Mouse (Mus musculus) urinary bladder, adult 18-20 months (tissue): Measurements from ENCODE around the gene Uhrf2.
"Not testable (repeated sequence)": the region's sequence is repeated elsewhere in the genome, so short reads cannot be mapped to it uniquely, and the experiment has no call there.

Experiments used
- DNase-seq, 2 experiments: peaks; one replicate each; pipeline ENCODE4 v3.0.0; 2022; ENCODE audit warnings: low spot score in 2 of 2, mixed read lengths in 2 of 2

The Uhrf2 gene

DNA sequence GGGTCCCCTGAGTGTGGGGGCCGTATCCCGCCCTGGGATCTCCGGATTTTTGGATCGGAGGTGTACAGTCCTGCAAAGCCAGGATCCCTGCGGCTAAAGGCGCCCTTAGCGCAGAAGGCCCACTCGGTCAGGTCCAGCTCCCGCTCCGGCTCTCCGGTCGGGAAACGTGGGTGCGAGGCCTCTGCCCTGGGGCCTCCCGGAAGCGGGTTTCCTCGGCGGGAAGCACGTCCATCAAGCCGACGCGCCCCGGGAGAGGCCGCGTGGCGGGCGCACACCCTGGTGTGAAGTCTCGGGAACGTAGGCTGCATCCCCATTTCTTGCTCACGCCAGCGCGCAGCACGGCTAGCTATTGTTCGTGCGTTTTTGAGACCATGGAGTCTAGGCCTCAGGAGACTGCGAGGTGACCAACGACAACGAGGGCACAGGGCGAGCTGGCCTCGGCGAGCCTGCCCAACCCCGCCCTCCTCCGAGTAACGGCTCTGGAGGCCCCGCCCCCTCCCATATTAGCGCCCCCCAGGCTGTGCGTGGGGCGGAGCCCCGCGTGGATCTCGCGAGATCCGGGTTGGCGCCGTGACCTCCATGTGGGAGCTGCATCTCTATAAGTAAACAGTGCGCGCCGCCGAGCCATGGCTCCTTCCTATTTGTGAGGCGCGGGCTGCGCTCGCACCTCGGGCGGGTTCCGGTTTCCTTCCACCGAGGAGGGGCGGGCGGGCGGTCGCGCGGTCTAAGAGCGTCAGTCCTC lies at the start of gene Uhrf2:
Uhrf2 (plus strand) TSS at position 620 of the 742 bp plus-strand sequence.
- DNase-seq: peak; percentile 93 to 94

DNA sequence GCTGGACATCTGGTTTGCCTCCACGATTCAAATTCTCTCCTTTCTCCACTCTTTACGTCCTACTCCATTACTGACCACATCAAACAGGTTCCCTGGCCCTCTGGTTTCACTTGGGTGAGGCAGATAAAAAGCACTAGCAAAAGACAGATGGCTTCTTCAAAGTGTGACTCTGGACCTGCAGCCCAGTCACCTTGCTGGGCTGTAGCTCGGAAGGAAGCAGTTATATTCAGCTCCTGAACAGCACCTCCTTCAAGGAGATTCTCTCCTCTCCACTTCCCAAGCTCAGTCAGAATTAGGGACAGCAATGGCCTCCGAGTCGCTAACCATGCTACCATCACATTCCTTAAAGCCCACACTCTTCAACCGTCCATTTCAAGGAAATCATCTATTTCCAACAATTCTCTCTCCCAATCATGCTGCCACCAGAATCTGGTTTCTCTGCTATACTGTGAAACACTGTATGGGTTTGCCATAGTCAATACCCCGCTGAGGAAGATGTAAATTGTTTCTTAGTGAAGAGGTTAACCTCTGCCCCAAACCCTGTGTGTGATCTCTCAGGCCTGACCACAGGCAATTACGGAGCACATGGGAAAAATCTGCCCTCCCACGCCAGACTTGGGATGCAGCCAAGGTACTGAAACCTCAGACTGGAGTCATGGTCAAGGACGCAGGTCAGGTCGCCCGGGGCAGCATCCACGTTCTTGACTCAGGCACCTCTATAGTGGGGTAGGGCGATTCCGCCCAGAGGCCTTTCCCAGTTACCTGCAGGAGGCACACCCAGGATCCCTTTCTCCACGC lies 45.9 kb upstream of the Uhrf2 start:
- no peak for DNase-seq

GRCm38 (mm10) chr19:29986464-29987091 lies 43.7 kb upstream of the Uhrf2 start:
- no peak for DNase-seq

- no peak for DNase-seq
These were observed 29.6 kb upstream of the Uhrf2 start for GRCm38 (mm10) chr19:30000406-30001365.

DNA sequence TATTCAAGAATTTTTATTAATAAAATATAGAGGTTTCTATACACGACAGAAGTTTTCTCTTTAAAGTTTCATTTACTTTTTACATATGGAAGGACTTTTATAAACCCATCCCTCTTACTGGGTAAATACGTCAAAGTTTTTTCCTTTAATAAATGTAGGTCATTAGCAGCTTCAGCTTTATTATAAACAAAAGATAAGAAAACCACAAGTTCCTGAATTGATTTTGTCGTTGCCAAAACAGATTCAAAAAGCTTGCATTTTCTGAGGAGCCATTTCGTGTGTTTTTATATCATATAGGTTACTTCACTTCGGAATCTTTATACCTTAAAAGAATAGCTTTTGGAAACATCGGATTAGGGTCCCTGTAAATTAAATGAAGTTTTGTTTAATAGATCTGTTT lies 28.8 kb upstream of the Uhrf2 start:
- DNase-seq: no peak

- DNase-seq: no peak
These were observed 26.7 kb upstream of the Uhrf2 start, which contains the start of gene Trpd52l3 for GRCm38 (mm10) chr19:30003621-30004020. TSS of gene Trpd52l3 (plus strand) at chr19:30003790.

- DNase-seq: no peak
These were observed 23.9 kb upstream of the Uhrf2 start for GRCm38 (mm10) chr19:30006371-30006770.

GRCm38 (mm10) chr19:30010520-30011296 lies 19.6 kb upstream of the Uhrf2 start:
- DNase-seq: no peak

DNA sequence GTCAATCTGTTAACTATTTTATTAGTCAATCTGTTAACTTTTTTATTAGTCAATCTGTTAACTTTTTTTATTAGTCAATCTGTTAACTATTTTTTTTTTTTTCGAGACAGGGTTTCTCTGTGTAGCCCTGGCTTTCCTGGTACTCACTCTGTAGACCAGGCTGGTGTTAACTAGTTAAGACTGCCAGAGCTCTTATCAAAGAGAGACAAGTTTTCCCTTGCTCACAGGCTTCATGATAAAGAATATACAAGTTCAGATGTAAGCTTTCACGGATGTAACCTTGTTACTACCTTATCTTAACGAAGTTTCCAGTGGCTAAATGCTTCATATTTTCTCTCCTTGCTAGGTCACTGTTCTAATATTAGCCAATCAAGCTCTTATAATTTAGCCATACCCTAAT lies 16.0 kb upstream of the Uhrf2 start:
- no peak for DNase-seq

GRCm38 (mm10) chr19:30016156-30016555 lies 14.2 kb upstream of the Uhrf2 start:
- no peak for DNase-seq

GRCm38 (mm10) chr19:30023419-30023818 lies 6.9 kb upstream of the Uhrf2 start:
- not testable (repeated sequence) for DNase-seq

GRCm38 (mm10) chr19:30029002-30029710 lies 1.2 kb upstream of the Uhrf2 start:
- DNase-seq: no peak

DNA sequence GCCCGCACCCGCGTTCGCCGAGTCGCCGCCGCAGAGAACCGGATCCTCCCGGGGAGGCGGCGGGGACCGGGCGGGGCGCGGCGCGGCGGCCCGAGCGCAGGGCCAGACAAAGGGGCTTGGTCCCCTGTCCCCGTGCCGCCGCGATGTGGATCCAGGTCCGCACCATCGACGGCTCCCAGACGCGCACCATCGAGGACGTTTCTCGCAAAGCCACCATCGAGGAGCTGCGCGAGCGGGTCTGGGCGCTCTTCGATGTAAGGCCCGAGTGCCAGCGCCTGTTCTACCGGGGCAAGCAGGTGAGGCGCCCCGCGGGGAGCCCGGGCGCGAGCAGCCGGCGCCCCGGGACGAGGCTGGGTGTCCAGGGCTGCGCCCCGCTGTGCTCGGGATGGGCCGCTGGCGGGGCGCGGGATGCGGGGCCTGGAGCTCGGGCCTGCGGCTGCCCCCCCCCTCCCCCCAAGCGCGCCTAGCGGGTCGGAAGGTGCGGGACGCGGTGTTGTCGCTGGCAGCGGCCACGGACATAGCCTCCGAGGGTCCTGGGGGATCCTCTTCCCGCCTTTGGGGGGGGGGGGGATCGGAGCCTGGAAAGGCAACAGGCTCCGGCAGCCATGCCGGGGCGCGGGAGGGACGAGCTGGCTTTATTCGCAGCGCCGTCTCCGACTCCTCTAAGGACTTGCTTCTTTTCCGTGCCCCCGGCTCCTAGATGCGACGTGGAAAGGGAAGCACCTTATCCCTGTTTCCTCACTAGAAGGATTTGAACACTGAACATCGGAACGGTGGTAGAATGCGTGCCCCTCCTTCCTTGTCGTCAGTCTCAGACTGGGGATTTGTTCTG lies 539 bp downstream of the Uhrf2 start:
- DNase-seq: peak in 1 of 2 experiments; percentile 1

- no peak for DNase-seq
These were observed 1.2 kb downstream of the Uhrf2 start for GRCm38 (mm10) chr19:30031468-30031931.

GRCm38 (mm10) chr19:30032206-30032605 lies 1.9 kb downstream of the Uhrf2 start:
- DNase-seq: no peak

- DNase-seq: no peak
These were observed 5.0 kb downstream of the Uhrf2 start for GRCm38 (mm10) chr19:30035361-30035760.

DNA sequence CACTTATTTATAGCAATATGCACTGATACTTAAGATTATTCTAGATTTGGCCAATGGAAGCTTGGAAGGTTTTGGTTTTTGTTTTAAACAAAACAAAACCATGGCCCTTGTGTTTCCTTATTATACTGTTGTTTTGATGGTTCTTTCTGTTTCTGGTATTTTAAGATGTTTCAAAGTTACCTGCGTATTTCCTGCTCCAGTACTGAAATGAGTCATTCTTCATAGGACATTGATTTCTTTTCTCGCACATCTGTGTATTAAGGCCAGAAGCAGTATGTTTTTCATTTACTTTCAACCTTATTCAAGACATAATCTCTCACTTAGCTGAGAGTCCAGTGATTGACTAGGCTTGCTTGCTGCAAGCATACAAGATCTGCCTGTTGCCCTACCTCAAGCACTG lies 13.4 kb downstream of the Uhrf2 start:
- DNase-seq: no peak

DNA sequence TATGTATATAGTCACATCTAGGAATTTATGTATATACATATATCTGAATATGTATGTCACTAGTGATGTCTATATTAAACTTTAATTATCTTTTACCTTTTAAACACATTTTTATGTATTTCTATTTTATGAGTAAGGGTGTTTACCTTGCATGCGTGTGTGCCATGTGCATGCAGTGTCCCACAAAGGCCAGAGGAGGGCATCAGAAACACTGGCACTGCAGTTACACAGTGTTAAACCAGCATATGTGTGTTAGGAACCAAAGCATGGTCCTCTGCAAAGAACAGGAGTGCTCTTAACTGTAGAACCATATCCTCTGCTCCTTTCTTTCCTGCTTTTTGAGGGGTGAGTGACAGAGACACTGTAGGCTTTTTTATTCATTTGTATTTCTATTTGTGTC lies 14.3 kb downstream of the Uhrf2 start:
- no peak for DNase-seq

GRCm38 (mm10) chr19:30045857-30046256 lies 15.5 kb downstream of the Uhrf2 start:
- no peak for DNase-seq
